Mouse (Mus musculus) kidney, postnatal 14 days (tissue): ENCODE results near the gene Lif.
A peak's percentile ranks its signal among the peaks of the same experiment; 100 is the strongest.

Source experiments
- DNase-seq: peaks from one replicate; pipeline ENCODE4 v3.0.0; 2022; ENCODE audit warnings: mixed read lengths

Lif gene

GRCm38 (mm10) chr11:4256846-4257607 is at the start of gene Lif:
TSS of gene Lif (plus strand) at chr11:4257557.
- no peak for DNase-seq

- DNase-seq: no peak
Measured at GRCm38 (mm10) chr11:4207655-4208054, 49.7 kb upstream of the Lif start.

- no peak for DNase-seq
Measured at GRCm38 (mm10) chr11:4209556-4209955, 47.8 kb upstream of the Lif start.

- DNase-seq: no peak
Measured at GRCm38 (mm10) chr11:4210786-4211185, 46.6 kb upstream of the Lif start.

GRCm38 (mm10) chr11:4213107-4213506 is 44.2 kb upstream of the Lif start:
- DNase-seq: no peak

- DNase-seq: no peak
Measured at GRCm38 (mm10) chr11:4214572-4214971, 42.8 kb upstream of the Lif start.

GRCm38 (mm10) chr11:4215061-4215460 is 42.3 kb upstream of the Lif start:
- DNase-seq: no peak

GRCm38 (mm10) chr11:4216248-4217000 is 40.9 kb upstream of the Lif start:
- peak; percentile 85 for DNase-seq

- DNase-seq: peak; percentile 97
Measured at GRCm38 (mm10) chr11:4217914-4218629, 39.3 kb upstream of the Lif start, which contains the start of gene Castor1. TSS of gene Castor1 (plus strand) at chr11:4218225.

- DNase-seq: no peak
Measured at GRCm38 (mm10) chr11:4218637-4219036, 38.7 kb upstream of the Lif start.

- peak; percentile 90 for DNase-seq
Measured at GRCm38 (mm10) chr11:4219317-4219751, 38.0 kb upstream of the Lif start.

GRCm38 (mm10) chr11:4219908-4220307 is 37.4 kb upstream of the Lif start:
- DNase-seq: no peak

- peak; percentile 82 for DNase-seq
Measured at GRCm38 (mm10) chr11:4220443-4221400, 36.6 kb upstream of the Lif start.

- DNase-seq: no peak
Measured at GRCm38 (mm10) chr11:4222046-4222950, 35.1 kb upstream of the Lif start.

GRCm38 (mm10) chr11:4223393-4224188 is 33.8 kb upstream of the Lif start:
- no peak for DNase-seq

- no peak for DNase-seq
Measured at GRCm38 (mm10) chr11:4224223-4224622, 33.1 kb upstream of the Lif start.

GRCm38 (mm10) chr11:4226569-4227325 is 30.6 kb upstream of the Lif start:
- DNase-seq: no peak

GRCm38 (mm10) chr11:4228463-4228862 is 28.9 kb upstream of the Lif start:
- no peak for DNase-seq

- DNase-seq: no peak
Measured at GRCm38 (mm10) chr11:4229841-4230240, 27.5 kb upstream of the Lif start.
